Mouse (Mus musculus) neutrophil, adult 5-6 weeks (primary cell): ENCODE data around the gene Thoc5. TPM values are rescaled to one million over a fixed set of nuclear protein-coding genes. Genes with fewer than 3 reads are reported as not detected.

ENCODE experiments used
- ATAC-seq: fragments of 151-379, 151-347 bp; 2 replicates; pipeline ENCODE4 v1.8.0; 2017; ENCODE audit warnings: mild to moderate bottlenecking, moderate TSS enrichment; ENCODE audit not compliant: insufficient number of reproducible peaks, poor library complexity, low FRiP score, severe bottlenecking; ENCODE audit errors: extremely low read depth
- total RNA-seq: library from RNA; stranded (forward); fragments of 200-1000 nt; gene quantifications from 2 replicates; pipeline ENCODE4 v1.2.3, GENCODE M21; 2017

Gene Thoc5
- total RNA-seq, 1 experiment from 2014 or later, result 48.9 TPM

- ATAC-seq, result no peak
Measured at GRCm38 (mm10) chr11:4966888-4967287, 71.8 kb downstream of the Thoc5 start.

DNA sequence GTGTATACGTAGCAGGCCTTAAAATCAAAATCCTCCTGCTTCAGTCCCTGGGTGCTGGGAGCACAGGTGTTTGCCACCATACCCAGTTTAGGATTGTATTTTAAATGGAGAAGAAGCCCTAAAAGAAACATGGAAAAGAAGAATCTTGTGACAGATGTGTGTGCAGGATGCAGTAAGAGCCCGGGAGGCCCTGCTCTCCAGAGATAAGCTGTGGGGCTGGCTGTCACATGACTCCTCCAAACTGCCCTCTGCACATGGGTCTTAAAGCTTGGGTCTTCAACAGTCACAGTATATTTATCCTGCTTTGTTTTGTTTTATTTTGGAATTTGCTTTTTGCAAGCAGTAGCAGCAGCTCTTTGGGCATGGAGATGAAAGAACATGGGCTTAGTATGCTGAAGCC, 72.4 kb downstream of the Thoc5 start:
- ATAC-seq, result no peak

- ATAC-seq, result no peak
Measured at GRCm38 (mm10) chr11:4968376-4968775, 73.3 kb downstream of the Thoc5 start.

GRCm38 (mm10) chr11:4972967-4973870, 78.1 kb downstream of the Thoc5 start:
- peak; percentile 80 for ATAC-seq

DNA sequence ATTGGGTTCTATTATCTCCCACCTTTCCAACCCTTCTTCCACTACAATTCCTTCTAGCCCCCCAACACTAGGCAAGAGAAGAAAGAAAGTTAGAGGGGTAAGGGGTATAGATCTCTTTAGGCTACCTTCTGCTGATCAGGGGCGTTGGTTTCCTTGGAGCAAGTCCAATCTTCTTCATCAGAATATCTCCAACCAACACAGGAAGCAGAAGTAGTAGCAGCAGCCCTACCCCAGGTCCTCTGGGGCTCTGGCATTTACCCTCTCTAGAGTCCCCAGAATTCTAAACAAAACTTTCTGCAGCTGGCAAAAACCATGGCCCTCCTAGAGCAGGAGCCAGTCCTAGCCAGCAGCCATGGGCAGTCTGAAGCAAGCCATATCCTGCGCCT, 78.7 kb downstream of the Thoc5 start:
- ATAC-seq, result no peak

- ATAC-seq, result no peak
Measured at GRCm38 (mm10) chr11:4974376-4975122, 79.4 kb downstream of the Thoc5 start.

DNA sequence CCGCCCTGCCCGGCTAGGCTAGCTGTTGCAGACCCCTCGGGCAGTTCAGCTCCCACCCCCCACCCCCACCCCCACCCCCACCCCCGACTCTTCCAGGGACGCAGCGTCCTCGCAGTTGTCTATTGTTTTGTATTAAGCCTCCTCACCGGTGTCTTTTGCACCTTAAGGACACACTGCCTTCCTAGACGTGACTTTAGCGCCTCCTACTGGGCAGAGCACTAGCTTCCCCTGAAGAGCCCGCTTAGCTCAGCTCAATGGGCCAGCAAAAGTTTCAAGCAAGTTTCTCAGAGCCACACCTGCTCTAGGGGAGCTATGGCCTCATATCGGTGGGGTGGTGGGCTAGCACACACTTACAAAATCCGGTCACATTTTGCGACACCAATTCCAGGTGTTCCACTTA, 80.5 kb downstream of the Thoc5 start:
- peak; percentile 70 for ATAC-seq

Other genes starting within 250 kb of the Thoc5 start
- gene Uqcr10, start 191.0 kb upstream of the Thoc5 start, total RNA-seq, result 40.1 and 49.5 TPM in 2 replicates
- gene Zmat5, start 190.6 kb upstream of the Thoc5 start, total RNA-seq, result 9.3 and 10.4 TPM in 2 replicates
- gene Cabp7, start 148.5 kb upstream of the Thoc5 start, total RNA-seq, result 0.12 TPM in 1 of 2 replicates, not detected in the other
- gene Nf2, start 45.8 kb upstream of the Thoc5 start, total RNA-seq, result 44.2 and 44.3 TPM in 2 replicates
- gene Nipsnap1, start 21.4 kb upstream of the Thoc5 start, total RNA-seq, result 10.1 and 10.9 TPM in 2 replicates
- gene Nefh, start 52.7 kb downstream of the Thoc5 start, total RNA-seq, result 0.47 TPM in 1 of 2 replicates, not detected in the other
- 37.9 and 46.7 TPM in 2 replicates for gene Ap1b1, start 91.5 kb downstream of the Thoc5 start, total RNA-seq
- gene Rasl10a, start 162.8 kb downstream of the Thoc5 start, total RNA-seq, result 1.6 and 1.9 TPM in 2 replicates
- gene Gas2l1, start 170.0 kb downstream of the Thoc5 start, total RNA-seq, result 7.0 and 9.5 TPM in 2 replicates
- gene Rhbdd3, start 203.6 kb downstream of the Thoc5 start, total RNA-seq, result 4.3 and 5.2 TPM in 2 replicates
- 573 and 592 TPM in 2 replicates for gene Ewsr1, start 203.9 kb downstream of the Thoc5 start, total RNA-seq